Mouse (Mus musculus): Measurements from ENCODE around the gene Gsta3.
"Not testable (repeated sequence)": the region's sequence is repeated elsewhere in the genome, so short reads cannot be mapped to it uniquely, and the experiment has no call there.

DNA sequence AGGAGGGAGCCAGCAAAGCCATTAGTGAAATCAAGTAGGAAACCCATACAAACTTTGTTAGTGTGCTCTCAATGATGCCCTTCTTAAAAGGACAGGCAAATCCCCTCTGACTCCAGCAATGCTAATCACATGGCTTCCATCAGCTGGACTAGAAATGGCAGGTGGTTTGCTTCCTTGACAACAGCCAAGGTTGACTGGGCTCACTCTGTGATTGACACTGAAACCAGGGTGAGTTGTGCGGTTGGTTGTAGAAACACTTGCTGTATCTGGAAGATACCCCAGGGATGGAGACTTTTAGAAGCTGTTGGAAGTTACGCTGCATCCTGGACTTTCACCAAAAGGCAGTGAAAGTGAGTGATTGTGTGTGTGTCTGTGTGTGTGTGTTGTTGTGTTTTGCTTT lies 44.3 kb downstream of the Gsta3 start:
- not testable (repeated sequence) for TF ChIP-seq EP300, CTCF (IDR thresholded peaks at IDR 0.05; ENCODE audit: low read depth)

Measured in heart, postnatal 0 days (tissue).